Mouse (Mus musculus): ENCODE results near the gene Ggact. TPM values are rescaled to one million over a fixed set of nuclear protein-coding genes. Genes with fewer than 3 reads are reported as not detected.
A peak's percentile ranks its signal among the peaks of the same experiment; 100 is the strongest.

Ggact gene
- total RNA-seq, 2 experiments from 2014 or later: 37.0 to 55.3 TPM

DNA sequence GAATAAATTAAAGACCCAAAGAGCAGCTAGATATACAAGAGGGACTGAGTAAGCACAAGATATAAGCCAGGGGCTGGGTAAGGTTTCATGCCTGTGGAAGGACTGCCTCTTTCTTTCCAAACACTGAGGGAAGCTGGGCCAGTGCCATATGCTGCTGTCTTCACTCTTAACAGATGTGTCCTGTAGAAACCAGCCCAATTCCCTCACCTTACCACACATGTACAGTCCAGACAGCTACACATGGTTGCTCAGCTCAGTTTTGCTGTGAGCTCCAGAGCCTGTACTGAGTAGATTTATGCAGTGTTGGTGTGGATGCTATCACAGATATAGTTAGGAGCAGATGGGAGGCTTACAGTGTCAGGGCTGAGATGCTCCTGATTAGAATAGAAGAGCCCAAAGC, 12.9 kb downstream of the Ggact start:
- no peak for DNase-seq

DNA sequence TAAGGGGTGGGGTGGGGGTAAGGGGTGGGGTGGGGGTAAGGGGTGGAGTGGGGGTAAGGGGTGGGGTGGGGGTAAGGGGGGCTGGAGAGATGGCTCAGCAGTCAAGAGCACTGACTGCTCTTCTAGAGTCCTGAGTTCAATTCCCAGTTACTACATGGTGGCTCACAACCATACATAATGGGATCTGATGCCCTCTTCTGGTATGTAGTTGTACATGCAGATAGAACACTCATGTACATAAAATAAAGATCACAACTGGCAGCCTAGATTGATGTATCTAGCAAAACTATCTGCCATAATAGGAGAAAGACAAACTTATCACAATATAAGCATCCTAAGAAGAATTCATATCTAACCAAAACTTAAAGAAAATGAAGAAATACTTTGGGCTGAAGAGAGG, 15.0 kb downstream of the Ggact start:
- no peak for DNase-seq

- no peak for DNase-seq
Measured at GRCm38 (mm10) chr14:122896106-122896505, 17.5 kb downstream of the Ggact start.

DNA sequence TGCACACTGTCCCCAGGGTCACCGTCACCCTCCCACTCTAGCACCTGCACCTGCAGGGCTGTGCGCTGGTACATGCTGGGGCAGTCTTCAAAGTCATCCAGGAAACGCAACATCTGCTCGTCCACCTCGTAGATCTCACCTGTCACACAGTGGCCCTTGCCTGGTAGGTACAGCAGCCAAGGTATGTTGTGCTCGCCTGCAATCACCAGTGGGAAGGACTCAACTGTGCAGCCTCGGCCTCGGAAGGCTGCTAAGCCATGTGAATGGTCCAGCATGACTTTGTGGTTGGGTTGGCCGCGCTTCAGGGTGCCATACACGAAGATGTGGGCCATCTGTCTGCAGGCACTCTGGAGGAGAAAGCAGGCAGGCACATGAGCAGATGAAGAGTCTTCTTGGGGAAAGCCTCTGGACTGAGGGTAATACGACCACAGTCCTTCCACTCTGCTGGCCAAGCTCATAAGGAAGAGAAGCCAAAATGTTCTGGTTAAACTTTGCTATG, 22.0 kb downstream of the Ggact start:
- DNase-seq: no peak

DNA sequence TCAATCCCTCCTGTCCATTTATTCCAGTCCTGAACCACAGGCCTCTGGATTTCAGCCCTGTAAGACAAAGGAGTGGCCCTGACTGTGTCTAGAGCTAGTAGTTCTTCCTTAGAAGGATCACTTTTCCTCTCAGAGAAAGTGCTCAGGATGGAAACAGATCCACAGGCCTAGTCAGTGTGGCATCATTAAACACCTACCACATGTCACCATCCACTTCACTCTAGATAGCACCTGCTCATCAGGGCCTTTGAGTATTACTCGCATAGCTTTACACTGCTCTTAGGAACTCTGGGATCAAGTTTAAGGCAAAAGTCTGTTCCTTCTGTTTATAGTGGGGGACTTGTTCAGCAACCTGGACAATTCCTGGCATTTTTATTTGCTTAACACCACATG, 25.1 kb downstream of the Ggact start:
- DNase-seq: no peak

GRCm38 (mm10) chr14:122887702-122888479, 25.7 kb downstream of the Ggact start:
- DNase-seq: no peak

- DNase-seq: no peak
Measured at GRCm38 (mm10) chr14:122887278-122887677, 26.3 kb downstream of the Ggact start.

DNA sequence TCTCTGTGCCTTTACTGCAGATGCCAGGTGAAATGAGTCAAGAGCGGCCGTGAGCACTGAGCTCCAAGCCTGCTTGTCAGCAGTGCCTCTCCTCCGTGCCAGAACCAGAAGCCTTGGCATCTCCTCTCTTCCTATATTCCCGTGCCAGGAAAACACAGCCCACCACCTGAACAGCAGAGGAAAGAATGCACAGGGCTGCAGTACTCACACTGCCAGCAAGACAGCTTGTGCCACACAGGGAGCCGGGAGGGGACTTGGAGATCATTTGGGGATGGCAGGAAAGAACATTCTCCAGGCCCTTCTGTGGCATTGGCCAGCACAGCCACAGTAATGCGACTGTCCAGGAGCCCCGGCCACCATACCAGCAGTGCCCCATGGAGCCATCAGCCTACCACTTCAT, 27.7 kb downstream of the Ggact start:
- DNase-seq: no peak

DNA sequence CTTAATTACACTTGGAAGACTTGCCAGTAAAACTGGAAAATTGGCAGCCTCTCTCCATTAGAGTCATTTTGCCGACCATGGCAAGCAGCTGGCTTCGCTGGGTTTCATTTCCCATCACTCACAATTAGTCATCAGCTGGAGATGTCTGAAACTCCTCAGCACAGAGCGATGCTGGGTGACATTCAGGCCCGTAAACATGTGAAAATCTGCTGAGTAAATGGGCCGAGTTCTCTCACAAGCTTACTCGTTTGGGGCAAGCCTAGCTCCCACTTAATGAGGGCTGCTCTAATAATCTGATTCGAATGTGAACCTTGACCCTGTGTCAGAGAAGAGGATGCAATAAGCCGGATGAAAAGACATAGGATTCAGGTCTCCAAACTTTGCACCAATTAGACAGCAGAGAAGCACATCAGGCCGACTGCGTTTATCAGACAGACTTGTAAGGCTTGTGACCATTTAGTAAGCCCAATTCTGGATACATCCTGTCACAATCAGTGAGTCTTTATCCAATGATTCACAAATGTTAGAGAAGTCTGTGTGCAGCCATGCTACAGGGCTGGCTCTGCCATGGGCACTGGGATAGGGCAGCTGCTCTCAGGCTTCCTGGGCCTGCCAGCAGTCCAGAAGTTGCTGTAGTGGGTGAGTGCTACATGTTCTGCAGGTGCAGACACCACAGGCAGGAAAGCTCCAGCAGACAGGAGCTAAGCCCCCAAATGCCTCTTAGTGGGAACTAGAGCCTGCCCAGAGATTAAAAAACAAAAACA, 29.6 kb downstream of the Ggact start:
- peak in 1 of 2 experiments; percentile 23 for DNase-seq

DNA sequence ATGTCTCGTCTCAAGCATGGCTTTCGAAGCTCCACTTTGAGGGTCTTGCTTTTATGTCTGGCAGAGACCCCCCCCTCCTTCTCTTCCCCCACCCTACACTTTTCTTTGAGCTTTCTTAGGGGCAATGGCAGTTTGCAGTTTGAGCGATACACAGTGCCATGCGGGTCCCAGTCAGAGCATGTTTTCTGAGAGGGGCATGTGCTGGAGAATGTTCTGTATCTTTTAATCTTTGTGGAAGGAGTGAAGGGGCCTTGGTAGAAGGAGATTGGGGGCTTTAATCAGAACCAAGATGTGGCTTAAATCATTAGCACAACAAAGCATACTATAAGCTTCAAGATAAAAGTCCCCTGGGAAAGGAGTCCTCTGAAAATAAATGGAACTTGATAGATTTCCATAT, 30.1 kb downstream of the Ggact start:
- no peak for DNase-seq

DNA sequence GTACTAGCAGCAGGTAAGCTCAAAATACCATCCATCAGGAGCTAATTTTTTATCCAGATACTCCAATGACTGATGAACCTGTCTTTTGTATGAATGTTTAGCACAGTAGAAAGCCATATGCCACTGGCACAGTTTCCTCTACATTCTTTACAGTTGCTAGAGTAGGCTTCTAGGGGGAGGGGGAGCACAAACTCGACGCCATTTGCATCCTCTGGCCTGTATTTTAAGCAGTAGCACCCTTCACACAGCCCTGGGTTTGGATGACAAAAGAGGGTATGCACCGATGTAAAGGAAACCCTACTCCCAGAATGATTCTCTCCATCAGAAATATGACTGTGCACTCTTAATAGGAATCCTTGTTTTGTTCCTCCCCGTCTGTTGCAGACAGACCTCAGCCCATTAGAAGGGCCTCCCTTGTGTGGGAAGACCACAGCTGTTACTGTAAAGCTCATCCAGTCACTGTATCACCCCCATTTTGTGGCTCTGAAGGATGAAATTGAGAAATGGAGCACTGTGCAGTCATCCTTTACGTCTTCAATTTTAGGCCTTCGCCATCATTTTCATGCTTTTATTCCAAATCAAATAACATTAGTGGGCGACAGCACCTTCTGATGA, 30.7 kb downstream of the Ggact start:
- no peak for DNase-seq

- no peak for DNase-seq
Measured at GRCm38 (mm10) chr14:122882201-122882639, 31.3 kb downstream of the Ggact start.

- no peak for DNase-seq
Measured at GRCm38 (mm10) chr14:122881699-122882098, 31.9 kb downstream of the Ggact start.

DNA sequence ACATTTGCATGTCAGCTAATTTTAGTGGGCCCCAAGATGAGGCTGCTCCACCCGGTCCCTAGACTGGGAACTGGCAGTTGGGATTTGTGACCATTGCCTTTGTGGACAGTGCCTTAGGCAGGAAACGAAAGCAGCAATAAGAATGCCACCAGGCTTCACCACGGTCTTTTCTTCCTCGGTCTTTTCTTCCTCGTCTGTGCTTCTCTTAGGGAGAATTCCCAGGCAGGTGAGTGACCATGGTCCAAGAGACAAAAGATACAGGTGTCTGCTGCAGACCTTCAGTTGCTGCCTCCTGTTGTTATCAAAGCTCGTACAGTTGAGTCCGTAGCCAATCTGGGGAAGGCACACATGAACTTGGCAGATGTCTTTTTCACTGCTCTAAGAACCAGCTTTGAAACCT, 33.3 kb downstream of the Ggact start:
- no peak for DNase-seq

DNA sequence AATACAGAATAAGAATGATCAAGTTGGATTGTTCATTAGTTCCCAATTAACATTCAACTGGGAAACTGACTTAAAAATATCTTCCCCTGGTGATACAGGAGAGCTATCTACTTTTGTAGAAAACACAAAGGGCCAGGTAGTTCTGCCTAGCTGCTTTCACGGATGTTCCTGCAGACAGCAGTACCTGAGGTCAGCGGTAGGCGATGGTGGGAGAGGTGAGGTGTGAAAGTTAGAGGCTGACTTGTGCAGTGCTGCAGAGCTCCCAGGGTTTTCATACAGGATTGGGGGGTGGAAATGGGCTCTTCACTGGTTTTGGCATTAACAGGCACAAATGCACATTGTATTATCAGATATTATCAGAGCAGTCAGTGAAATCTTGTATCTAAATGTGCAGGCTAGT, 35.8 kb downstream of the Ggact start:
- DNase-seq: no peak

DNA sequence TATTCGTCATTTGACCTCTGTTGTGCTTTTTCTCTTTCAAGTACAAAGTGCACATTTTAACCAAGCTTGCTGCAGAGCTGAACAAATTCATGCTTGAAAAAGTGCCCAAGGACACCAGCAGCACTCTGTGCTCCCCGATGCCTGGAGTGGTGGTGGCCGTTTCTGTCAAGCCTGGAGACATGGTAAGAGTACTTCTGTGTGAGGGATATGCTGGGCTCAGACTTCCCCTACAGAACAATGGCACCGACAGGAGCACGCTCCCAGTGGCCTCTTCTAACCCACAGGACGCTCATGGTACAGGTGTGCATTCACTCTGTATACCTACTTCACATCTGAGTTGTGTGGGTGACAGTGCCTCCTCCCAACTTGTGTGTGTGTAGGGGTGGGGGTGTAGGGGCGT, 36.8 kb downstream of the Ggact start:
- DNase-seq: peak; percentile 38 to 71

- DNase-seq: peak; percentile 81 to 84
Measured at GRCm38 (mm10) chr14:122876163-122876562, 37.4 kb downstream of the Ggact start.

GRCm38 (mm10) chr14:122875636-122876035, 37.9 kb downstream of the Ggact start:
- no peak for DNase-seq

- DNase-seq: no peak
Measured at GRCm38 (mm10) chr14:122875056-122875455, 38.5 kb downstream of the Ggact start.

DNA sequence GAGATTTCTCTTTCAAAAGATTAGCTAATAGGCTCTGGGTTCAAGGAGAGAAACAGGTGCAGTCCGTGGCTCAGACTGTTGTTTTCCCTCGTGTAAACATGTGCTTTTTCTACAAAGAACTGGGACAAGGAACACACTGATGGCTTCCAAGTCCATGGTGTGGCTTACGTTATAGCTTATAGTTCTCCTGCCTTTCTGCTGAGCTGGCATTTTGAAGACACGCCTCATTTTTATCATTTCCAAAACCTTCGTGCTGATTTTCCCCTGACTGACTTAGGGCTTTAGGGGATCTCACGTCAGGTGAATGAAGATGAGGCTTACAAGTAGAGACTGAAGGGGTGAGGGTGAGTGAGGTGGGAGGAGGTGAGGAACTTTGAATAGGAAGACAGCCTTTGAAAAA, 40.9 kb downstream of the Ggact start:
- no peak for DNase-seq

- no peak for DNase-seq
Measured at GRCm38 (mm10) chr14:122871841-122872580, 41.5 kb downstream of the Ggact start.

DNA sequence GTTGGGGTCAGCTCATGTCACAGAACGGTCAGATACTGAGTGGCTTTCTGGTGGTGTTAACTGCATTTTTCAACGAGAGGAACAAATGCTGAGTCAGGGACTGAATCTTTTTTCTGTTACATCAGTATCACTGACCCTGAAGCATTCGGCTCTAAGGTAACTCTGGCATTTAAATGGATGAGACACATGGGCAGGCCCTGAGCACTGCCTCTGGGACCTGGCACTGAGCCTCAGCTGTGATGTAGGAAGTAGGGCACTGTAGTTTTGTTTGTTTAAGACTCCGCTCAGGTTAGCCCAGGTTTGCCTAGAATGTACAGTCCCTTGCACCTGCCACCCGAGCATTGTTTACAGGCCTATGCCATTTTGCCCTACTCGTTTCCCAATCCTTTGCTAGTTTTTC, 43.7 kb downstream of the Ggact start:
- DNase-seq: peak; percentile 80 to 81
